ENCODE assay signal across 10 mouse cellular contexts in the genomic region with DNA sequence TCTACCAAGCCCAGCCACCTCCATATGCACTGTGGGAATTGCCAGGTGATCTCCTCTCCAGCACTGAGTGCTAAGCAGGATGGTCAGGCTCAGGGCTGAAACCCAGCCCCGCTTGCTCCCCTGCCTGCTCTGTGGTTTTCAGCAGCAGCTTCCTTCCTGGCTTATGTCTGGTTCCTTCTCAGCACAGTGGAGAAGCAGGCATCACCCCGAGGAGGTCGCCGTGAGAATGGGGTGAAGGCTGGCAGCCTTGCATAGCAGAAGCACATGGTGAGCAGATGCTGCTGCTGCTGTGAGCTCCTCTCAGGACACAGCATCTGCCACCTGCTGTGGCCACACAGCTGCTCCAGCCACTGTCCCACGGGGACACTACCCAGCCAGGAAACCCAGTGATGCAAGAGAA. TPM values are rescaled to one million over a fixed set of nuclear protein-coding genes. Genes with fewer than 3 reads are reported as not detected.
DNase-seq lines count a peak whose midpoint lies in the region; ATAC-seq lines count a peak whose summit lies in the region.
"Had no signal": no experiment of that assay in that cellular context is flagged by ENCODE, and none has a peak within 500 bp of the region (broad histone marks: within the 10 kb centered on the region; RNA-seq: fewer than 3 reads in every experiment).

No protein-coding gene starts in this region.

- no peak overlapping the region for H3K9ac ChIP-seq in kidney, embryonic 15.5 days
- H3K9ac ChIP-seq in forebrain, embryonic 15.5 days (replicated peaks) = no peak overlapping the region
- H3K9ac ChIP-seq in midbrain, embryonic 14.5 days (replicated peaks; ENCODE audit: low read length) = no peak overlapping the region

- H3K9me3 ChIP-seq in kidney, embryonic 15.5 days (replicated peaks) = no peaks in the 10 kb centered on the region
- no peaks in the 10 kb centered on the region for H3K9me3 ChIP-seq in forebrain, embryonic 15.5 days
- H3K9me3 ChIP-seq in midbrain, embryonic 14.5 days (ENCODE audit: control insufficient read depth, low read length) = no peaks in the 10 kb centered on the region
- H3K9me3 ChIP-seq: G1E had no signal

- H3K27ac ChIP-seq in kidney, embryonic 15.5 days = peak overlapping the region; percentile 87
- 0 out of 2 replicates have a peak overlapping the region, but pooled peaks have one; percentile 14 for H3K27ac ChIP-seq in brown adipose tissue, adult 24 weeks (replicated peaks; ENCODE audit: low read depth, low read length)
- peak overlapping the region; percentile 91 for H3K27ac ChIP-seq in forebrain, embryonic 15.5 days (replicated peaks)
- peak overlapping the region; percentile 73 for H3K27ac ChIP-seq in midbrain, embryonic 14.5 days (replicated peaks; ENCODE audit: low read depth, low read length)
- H3K27ac ChIP-seq: macrophage had no signal

- H3K27me3 ChIP-seq in kidney, embryonic 15.5 days = no peaks in the 10 kb centered on the region
- no peaks in the 10 kb centered on the region for H3K27me3 ChIP-seq in forebrain, embryonic 15.5 days
- no peaks in the 10 kb centered on the region for H3K27me3 ChIP-seq in midbrain, embryonic 14.5 days (ENCODE audit: control insufficient read depth, insufficient read depth, low read length)

- H3K4me3 ChIP-seq in kidney, embryonic 15.5 days (replicated peaks) = no peak overlapping the region
- no peak overlapping the region for H3K4me3 ChIP-seq in brown adipose tissue, adult 24 weeks (ENCODE audit: insufficient read depth, low read depth, low read length)
- H3K4me3 ChIP-seq in forebrain, embryonic 15.5 days = no peak overlapping the region
- no peak overlapping the region for H3K4me3 ChIP-seq in midbrain, embryonic 14.5 days (replicated peaks; ENCODE audit: low read depth, low read length)

- peaks cover 33% of the 10 kb centered on the region for H3K4me1 ChIP-seq in kidney, embryonic 15.5 days
- peaks cover 37% of the 10 kb centered on the region for H3K4me1 ChIP-seq in brown adipose tissue, adult 24 weeks (ENCODE audit: control insufficient read depth, insufficient read depth, insufficient read length, low read length)
- peaks cover 26% of the 10 kb centered on the region for H3K4me1 ChIP-seq in forebrain, embryonic 15.5 days
- peaks cover 17% of the 10 kb centered on the region for H3K4me1 ChIP-seq in midbrain, embryonic 14.5 days (ENCODE audit: control insufficient read depth, insufficient read depth, low read length)

- no peak for DNase-seq in kidney, postnatal 4 days
- DNase-seq in midbrain, embryonic 14.5 days = no peak
- DNase-seq in layer of hippocampus, postnatal 14 days (ENCODE audit: low spot score in 2 of 2) = no peak
- no peak for DNase-seq in cerebellum, adult 9-10 months
- no peak for DNase-seq in right cerebral cortex, adult 18-20 months

- H3K4me2 ChIP-seq in kidney, embryonic 15.5 days = no peak overlapping the region
- no peak overlapping the region for H3K4me2 ChIP-seq in forebrain, embryonic 15.5 days (replicated peaks)
- H3K4me2 ChIP-seq in midbrain, embryonic 14.5 days (ENCODE audit: low read length) = no peak overlapping the region

- WGBS in kidney, embryonic 15.5 days = 66% methylated on average over 5 of the region's 5 CpGs
- WGBS in forebrain, embryonic 15.5 days = 58% methylated on average over 5 of the region's 5 CpGs
- WGBS in midbrain, embryonic 14.5 days = 68% methylated on average over 5 of the region's 5 CpGs

- H3K36me3 ChIP-seq in kidney, embryonic 15.5 days = no peaks in the 10 kb centered on the region
- no peaks in the 10 kb centered on the region for H3K36me3 ChIP-seq in forebrain, embryonic 15.5 days
- H3K36me3 ChIP-seq in midbrain, embryonic 14.5 days (ENCODE audit: control insufficient read depth, insufficient read depth, low read length) = no peaks in the 10 kb centered on the region
- H3K36me3 ChIP-seq: G1E had no signal

- ATAC-seq in kidney, embryonic 15.5 days (replicated peaks; ENCODE audit: low FRiP score) = peak; percentile 27; the same call in 1 of the 2 replicates
- ATAC-seq in forebrain, embryonic 15.5 days (replicated peaks) = peak; percentile 30; the same call in 1 of the 2 replicates
- no peak for ATAC-seq in midbrain, embryonic 14.5 days (ENCODE audit: low FRiP score, low TSS enrichment)

RNA-seq across cellular contexts. Expression of gene Neurl1b, which starts 33.0 kb away (rescaled TPM):
- polyA plus RNA-seq in kidney, embryonic 15.5 days (2015; fragmentation: Nextera tagmentation; extraction: Ambion mirVana) = 1.3 and 1.7 TPM in 2 replicates
- polyA plus RNA-seq in brown adipose tissue, adult 24 weeks (2012; ENCODE audit: insufficient read depth, insufficient read length, missing spikeins) = 0.99 and 1.8 TPM in 2 replicates
- 2.7 and 2.9 TPM in 2 replicates for polyA plus RNA-seq in forebrain, embryonic 15.5 days (2015; fragmentation: Nextera tagmentation; extraction: Ambion mirVana)
- 1.6 and 3.6 TPM in 2 replicates for polyA plus RNA-seq in midbrain, embryonic 14.5 days (2014; fragmentation: Nextera tagmentation; extraction: Ambion mirVana)
- 10 to 100 TPM; 80.3 to 84.9 TPM for total RNA-seq in layer of hippocampus, postnatal 14 days (2021)
- polyA plus RNA-seq: G1E had no signal

Comparison
In these comparisons a context has a peak if more than half of its experiments do, and no peak if none do; other contexts are left out.
1. H3K27ac ChIP-seq: peak in every context shown above with its lines; median percentile 91 in forebrain, embryonic 15.5 days; 87 in kidney, embryonic 15.5 days; 73 in midbrain, embryonic 14.5 days; 14 in brown adipose tissue, adult 24 weeks.